Mouse (Mus musculus) erythroblast, embryonic 14.5 days (primary cell): Measurements from ENCODE around the gene Xrcc3. TPM values are rescaled to one million over a fixed set of nuclear protein-coding genes. Genes with fewer than 3 reads are reported as not detected.
A peak's percentile ranks its signal among the peaks of the same experiment; 100 is the strongest.

ENCODE experiments used
- H3K27me3 ChIP-seq: 2 replicates; pipeline ENCODE4 v1.6.1; 2012; ENCODE audit warnings: inconsistent platforms; ENCODE audit not compliant: control insufficient read depth
- H3K36me3 ChIP-seq: 2 replicates; pipeline ENCODE4 v1.6.1; 2012; ENCODE audit warnings: mild to moderate bottlenecking, inconsistent platforms; ENCODE audit not compliant: control insufficient read depth
- H3K4me1 ChIP-seq: 2 replicates; pipeline ENCODE4 v1.6.1; 2012; ENCODE audit warnings: inconsistent platforms; ENCODE audit not compliant: control insufficient read depth
- H3K4me3 ChIP-seq: replicated peaks from 2 replicates; pipeline ENCODE3; 2012; ENCODE audit warnings: moderate library complexity, mild to moderate bottlenecking, inconsistent platforms
- H3K9me3 ChIP-seq: 2 replicates; pipeline ENCODE4 v1.6.1; 2012; ENCODE audit warnings: low read length, inconsistent platforms, mixed read lengths; ENCODE audit not compliant: control insufficient read depth
- GATA1 ChIP-seq: IDR thresholded peaks from 2 replicates; pipeline ENCODE4 v1.6.1; 2012; ENCODE audit warnings: low read length, inconsistent platforms, mixed read lengths
- TAL1 ChIP-seq: IDR thresholded peaks from 3 replicates; pipeline ENCODE4 v1.6.1; 2012; ENCODE audit warnings: low read length, inconsistent platforms, mixed read lengths
- polyA plus RNA-seq: library from polyadenylated mRNA; stranded (reverse); fragments of >175 nt; gene quantifications from 2 replicates; pipeline ENCODE4 v1.2.3, GENCODE M21; 2012

Gene Xrcc3
- polyA plus RNA-seq, result 0.85 and 1.6 TPM in 2 replicates

DNA sequence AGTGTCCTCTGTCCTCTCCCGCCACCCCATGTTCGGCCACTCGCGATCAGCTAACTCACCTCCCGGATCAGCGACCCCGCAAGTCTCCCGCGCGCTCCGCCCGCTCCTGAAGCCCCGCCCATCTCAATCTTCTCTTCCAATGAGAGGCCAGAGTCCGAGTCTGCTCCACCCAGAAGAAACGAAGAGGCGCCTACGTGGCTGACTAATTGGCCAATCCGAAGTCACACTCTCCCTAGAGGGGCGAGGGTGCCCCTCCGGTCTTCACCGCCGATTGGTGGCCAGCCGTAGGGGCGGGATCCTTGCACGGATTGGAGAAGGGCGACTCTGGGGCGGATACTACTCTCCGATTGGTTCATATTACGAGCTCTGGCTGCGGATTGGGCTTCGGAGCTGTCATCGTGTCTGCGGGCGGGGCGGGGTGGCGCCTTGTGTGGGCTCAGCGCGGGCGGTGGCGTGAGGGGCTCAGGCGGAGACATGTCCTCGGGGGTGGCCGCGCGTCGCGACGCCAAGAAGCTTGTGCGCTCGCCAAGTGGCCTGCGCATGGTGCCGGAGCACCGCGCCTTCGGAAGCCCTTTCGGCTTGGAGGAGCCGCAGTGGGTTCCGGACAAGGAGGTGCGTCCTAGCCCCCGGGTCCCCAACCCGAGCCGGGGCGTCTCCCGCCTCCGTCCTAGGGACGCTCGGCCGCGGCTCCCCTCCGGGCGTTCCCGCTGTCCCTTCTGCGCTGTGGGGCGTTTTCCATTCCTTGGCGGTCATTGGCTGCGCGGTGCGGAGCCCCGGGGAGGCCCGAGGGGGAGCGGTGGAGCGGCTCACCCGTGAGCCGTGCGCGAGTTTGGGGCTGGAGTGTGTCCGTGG lies at the start of gene Xrcc3, which contains the start of gene Zfyve21:
Xrcc3 (minus strand) TSS at position 108 of the 852 bp plus-strand sequence.
Zfyve21 (plus strand) TSS at position 405 of the 852 bp plus-strand sequence.
- no peaks in the 10 kb centered on the region for H3K9me3 ChIP-seq
- TF ChIP-seq GATA1, result no peak
- no peak for TF ChIP-seq TAL1
- no peaks in the 10 kb centered on the region for H3K27me3 ChIP-seq
- H3K36me3 ChIP-seq, result peaks cover 60% of the 10 kb centered on the region
- H3K4me1 ChIP-seq, result peaks cover 90% of the 10 kb centered on the region
- H3K4me3 ChIP-seq, result peak within 1 kb of the TSS; percentile 90

DNA sequence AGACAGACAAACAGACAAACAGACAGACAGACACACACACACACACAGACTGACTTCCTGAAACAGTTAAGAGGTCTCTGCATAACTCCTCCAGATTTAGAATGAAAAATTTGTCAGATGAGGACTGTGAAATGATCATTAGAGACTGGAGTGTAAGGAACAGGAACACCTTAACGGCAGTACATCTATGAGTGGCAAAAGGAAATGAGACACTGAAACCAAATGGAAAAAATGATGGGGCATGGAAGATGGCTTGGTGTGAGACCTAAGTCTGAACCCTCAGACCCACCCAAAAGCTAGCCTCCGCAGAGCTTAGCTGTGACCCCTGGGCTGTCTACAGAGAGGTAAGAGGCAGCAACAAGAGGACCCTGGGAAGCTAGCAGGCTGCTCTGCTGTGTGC lies 41.8 kb upstream of the Xrcc3 start:
- Histone ChIP-seq H3K4me1 (peaks cover 2% of the 10 kb centered on the region; the same call in 1 of the 2 replicates), H3K36me3 (peaks cover 2% of the 10 kb centered on the region; the same call in 1 of the 2 replicates), H3K27me3 (no peaks in the 10 kb centered on the region), H3K4me3 (no peak overlapping the region), H3K9me3 (peaks cover 2% of the 10 kb centered on the region; the same call in 1 of the 2 replicates)
- TF ChIP-seq GATA1, result no peak
- no peak for TF ChIP-seq TAL1

DNA sequence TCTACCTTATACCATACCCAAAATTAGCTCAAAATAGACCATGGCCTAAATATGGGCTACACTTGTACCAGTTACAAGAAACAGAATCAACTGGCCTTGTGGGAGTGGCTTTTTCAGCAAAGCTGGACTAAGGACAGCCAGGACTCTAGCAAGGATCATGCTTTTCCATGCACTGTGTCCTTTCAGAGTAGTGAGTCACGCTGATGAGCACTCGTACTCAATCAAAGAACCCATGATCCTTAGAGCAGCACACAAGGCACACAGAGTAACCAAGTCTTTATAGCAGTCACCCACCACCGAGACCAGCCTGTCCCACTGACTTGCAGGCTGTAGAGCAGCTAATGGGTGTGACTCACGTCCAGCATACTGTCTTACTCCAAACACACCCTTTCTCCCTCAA lies 39.9 kb upstream of the Xrcc3 start:
- TF ChIP-seq GATA1 (no peak), TAL1 (no peak)
- Histone ChIP-seq H3K9me3 (peaks cover 2% of the 10 kb centered on the region; the same call in 1 of the 2 replicates), H3K27me3 (no peaks in the 10 kb centered on the region), H3K4me1 (peaks cover 8% of the 10 kb centered on the region), H3K36me3 (peaks cover 4% of the 10 kb centered on the region; the same call in 1 of the 2 replicates), H3K4me3 (no peak overlapping the region)

DNA sequence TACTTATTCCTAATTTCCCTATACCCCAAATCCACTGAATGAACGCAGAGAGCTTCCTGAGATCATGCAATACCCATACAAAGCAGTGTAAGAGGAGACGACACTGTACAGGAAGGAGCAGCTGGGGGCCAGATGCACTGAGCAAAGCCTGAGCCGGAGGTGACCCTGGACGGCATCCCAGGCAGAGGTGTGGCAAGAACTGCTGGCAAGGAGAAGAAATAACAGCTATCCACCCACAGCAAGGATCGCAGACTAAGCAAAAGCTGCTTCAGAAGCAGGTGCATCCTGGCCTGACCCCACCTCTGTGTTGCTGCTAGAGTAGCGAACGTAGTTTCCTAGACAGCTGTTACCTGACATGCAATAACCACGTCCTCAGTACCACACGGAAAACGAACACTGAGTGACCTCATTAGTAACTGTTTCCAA lies 39.4 kb upstream of the Xrcc3 start:
- Histone ChIP-seq H3K4me3 (no peak overlapping the region), H3K4me1 (peaks cover 13% of the 10 kb centered on the region), H3K36me3 (peaks cover 4% of the 10 kb centered on the region; the same call in 1 of the 2 replicates), H3K27me3 (no peaks in the 10 kb centered on the region), H3K9me3 (peaks cover 2% of the 10 kb centered on the region; the same call in 1 of the 2 replicates)
- TF ChIP-seq GATA1 (no peak), TAL1 (no peak)

DNA sequence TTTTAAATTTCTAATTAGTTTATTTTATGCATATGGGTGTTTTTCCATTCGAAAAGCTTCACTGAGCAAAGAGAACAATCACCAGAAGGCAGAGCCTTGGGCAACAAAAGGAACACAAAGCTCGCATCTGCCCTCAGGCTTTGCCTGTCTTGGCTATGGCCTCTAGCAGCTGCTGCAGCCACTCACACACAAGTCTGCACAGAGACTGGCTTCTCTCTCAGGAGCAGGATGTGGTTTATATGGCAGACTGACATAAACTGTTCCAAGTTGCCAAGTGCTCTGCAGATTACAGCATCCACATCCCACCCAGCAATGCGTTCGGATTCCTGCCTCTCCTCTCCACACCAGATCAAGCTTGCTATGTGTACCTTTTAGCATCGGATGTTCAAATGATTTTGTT lies 38.1 kb upstream of the Xrcc3 start:
- Histone ChIP-seq H3K36me3 (peaks cover 2% of the 10 kb centered on the region; the same call in 1 of the 2 replicates), H3K4me3 (no peak overlapping the region), H3K9me3 (peaks cover 2% of the 10 kb centered on the region; the same call in 1 of the 2 replicates), H3K4me1 (peaks cover 18% of the 10 kb centered on the region), H3K27me3 (no peaks in the 10 kb centered on the region)
- TF ChIP-seq GATA1 (no peak), TAL1 (no peak)

DNA sequence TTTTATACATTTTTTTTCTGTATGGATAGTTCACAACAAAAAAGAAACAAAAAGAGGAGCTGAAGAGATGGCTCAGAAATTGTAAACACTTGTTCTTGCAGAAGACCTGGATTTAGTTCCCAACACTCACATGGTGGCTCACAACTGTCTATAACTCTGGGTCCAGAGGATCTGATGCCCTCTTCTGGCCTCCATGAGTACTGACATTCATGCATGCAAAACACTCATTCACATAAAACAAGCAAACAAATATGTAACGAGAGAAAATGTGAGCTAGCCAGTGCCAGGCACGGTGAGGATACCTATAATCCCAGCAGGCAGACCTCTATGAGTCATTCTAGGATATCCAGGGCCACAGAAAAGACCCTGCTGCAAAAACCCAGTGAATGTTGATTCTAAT lies 37.6 kb upstream of the Xrcc3 start:
- Histone ChIP-seq H3K36me3 (peaks cover 2% of the 10 kb centered on the region; the same call in 1 of the 2 replicates), H3K27me3 (no peaks in the 10 kb centered on the region), H3K4me3 (no peak overlapping the region), H3K9me3 (peaks cover 2% of the 10 kb centered on the region; the same call in 1 of the 2 replicates), H3K4me1 (peaks cover 18% of the 10 kb centered on the region)
- no peak for TF ChIP-seq GATA1
- TF ChIP-seq TAL1, result no peak

DNA sequence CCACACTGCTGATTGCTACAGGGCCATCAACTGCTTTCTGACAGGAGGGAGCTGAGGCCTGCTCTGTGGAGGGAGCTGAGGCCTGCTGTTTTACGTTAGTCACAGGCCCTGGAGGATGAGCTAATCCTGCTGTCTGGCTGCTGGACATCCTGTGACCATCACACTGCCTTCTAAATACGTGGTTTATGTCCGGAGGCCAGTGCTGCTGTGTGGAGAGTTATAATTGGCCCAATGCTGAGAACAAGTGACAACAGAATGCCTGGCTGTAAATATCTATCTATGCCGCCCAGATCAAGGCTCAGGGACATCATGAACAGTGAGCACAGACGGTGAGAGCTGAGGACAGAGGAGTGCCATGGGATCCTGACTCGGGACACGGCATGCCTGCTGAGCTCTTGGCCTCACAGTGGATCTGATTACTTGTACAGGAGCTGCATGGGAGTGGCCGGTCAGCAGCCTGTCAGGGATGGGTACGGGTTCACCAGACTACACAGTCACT lies 34.7 kb upstream of the Xrcc3 start:
- Histone ChIP-seq H3K9me3 (peaks cover 2% of the 10 kb centered on the region; the same call in 1 of the 2 replicates), H3K4me3 (peak overlapping the region; percentile 6), H3K27me3 (no peaks in the 10 kb centered on the region), H3K4me1 (peaks cover 17% of the 10 kb centered on the region), H3K36me3 (peaks cover 6% of the 10 kb centered on the region)
- TF ChIP-seq TAL1 (no peak), GATA1 (no peak)

DNA sequence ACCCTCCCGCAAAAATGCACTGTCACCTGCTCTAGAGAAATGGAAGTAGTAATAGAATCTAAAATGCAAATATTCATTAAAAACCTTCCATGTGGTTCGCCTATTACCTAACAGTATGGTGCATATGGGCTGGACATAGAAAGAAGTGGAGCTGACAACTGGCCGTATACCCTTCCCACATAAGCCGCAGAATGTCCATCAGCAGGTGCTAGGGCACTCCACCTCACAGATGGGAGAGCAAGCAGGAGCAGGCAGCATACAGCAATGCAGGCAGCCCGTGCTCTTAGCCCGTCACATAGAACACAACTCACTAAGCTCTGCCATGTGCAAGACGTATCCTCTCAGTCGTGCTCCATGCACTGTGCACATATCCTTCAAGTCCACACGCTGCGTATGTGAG lies 33.1 kb upstream of the Xrcc3 start:
- H3K9me3 ChIP-seq, result peaks cover 2% of the 10 kb centered on the region; the same call in 1 of the 2 replicates
- no peak overlapping the region for H3K4me3 ChIP-seq
- H3K36me3 ChIP-seq, result peaks cover 15% of the 10 kb centered on the region
- peaks cover 17% of the 10 kb centered on the region for H3K4me1 ChIP-seq
- TF ChIP-seq TAL1 (no peak), GATA1 (no peak)
- H3K27me3 ChIP-seq, result no peaks in the 10 kb centered on the region

DNA sequence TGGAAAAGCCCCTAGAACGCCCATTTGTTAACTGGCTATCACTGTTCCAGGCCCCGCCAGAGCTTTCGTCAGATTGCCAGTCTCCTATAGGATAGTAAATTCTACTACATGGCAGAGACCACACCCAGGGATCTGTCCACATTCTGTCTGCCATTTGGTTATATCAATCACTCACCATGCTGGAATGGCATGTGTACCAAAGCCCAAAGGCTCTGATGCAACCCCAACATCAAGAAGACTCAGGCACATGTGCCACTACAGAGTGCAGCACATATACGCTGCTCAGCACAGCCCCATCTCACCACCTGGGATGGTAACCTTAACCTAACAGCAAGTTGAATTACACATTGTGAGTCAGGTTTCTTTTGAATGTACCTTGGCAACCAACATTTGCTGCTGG lies 32.3 kb upstream of the Xrcc3 start:
- Histone ChIP-seq H3K27me3 (no peaks in the 10 kb centered on the region), H3K9me3 (no peaks in the 10 kb centered on the region), H3K4me1 (peaks cover 17% of the 10 kb centered on the region), H3K36me3 (peaks cover 18% of the 10 kb centered on the region), H3K4me3 (no peak overlapping the region)
- no peak for TF ChIP-seq TAL1
- TF ChIP-seq GATA1, result no peak
